Mouse (Mus musculus) fat pad, adult 2 months (tissue): ENCODE measurements at regions not wholly inside any gene's neighbourhood (a gene's known extent, or its start where the extent isn't known, plus 50 kb on each side); places are given as distances from the start of the nearest gene placed in this dataset.
"Not testable (repeated sequence)": the region's sequence is repeated elsewhere in the genome, so short reads cannot be mapped to it uniquely, and the experiment has no call there.

Experiments used
- DNase-seq: peaks from one replicate; pipeline ENCODE4 v3.0.0-alpha.2; 2011; ENCODE audit warnings: low read depth, low spot score; ENCODE audit errors: extremely low read depth

DNA sequence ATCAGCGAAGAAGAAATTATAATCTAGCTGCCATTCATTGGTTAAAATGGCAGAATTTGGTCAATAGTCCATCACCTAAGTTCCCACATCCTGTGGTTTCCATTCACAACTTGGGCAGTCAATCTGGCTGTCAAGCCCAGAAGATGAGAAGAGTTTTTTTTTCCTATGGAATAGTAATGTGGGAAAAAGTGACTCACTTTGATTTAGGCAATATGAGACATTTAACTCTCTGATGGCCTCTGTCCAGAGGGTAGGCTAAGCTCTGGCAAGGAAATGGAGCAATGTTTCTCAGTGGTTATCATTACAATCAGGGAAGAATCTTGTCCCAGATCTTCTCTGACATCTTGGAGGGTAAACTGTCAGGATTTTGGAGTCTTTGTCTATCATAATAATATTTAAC lies 367.9 kb downstream of the Ets1 start:
- DNase-seq: no peak

DNA sequence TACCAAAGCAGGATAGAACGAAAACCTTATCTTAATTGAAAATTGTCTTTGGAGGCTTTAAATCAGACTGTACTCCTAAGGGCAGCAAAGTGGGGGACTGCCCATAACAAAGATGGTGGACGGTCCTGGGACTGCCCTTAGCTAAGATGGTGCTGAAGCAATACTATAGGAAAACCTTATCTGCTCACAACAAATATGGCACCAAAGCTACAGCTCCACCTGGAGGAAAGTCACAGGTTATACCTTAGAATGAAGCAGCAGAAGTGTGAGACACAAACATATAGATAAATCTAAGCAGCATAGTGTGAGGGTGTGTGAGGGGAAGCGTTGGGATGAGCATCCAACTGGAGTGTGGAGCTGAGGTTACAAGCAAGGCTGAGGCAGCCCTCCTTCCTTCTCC lies 368.5 kb downstream of the Ets1 start:
- DNase-seq: no peak

DNA sequence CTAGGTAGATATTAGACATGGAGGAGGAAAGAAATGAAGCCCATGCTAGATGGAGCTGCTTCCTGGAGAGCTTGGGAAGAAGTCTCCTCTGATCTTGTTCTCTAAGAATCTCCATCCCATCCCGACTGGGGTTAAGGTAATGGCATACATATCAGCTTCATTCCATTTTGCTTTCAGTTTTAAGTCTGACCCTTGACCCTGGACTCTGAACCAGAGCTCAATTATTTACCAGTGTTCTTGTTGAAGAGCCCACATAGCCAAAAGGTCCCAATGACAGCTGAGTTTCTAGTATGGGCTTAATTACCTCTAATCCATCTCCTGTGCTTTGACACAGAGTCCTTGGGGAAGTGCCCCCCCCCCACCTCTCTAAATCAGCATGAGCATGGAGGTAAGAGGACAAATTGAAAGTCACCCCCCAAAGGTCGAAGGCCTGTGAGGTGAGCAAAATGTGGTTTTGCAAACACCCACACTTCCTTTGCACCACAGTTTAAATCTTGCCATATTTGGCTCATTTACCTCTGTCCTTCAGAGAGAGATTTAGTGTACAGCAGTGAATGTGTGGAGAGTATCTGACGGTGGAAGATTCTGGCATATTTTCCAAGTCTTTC lies 371.5 kb downstream of the Ets1 start:
- DNase-seq: no peak

DNA sequence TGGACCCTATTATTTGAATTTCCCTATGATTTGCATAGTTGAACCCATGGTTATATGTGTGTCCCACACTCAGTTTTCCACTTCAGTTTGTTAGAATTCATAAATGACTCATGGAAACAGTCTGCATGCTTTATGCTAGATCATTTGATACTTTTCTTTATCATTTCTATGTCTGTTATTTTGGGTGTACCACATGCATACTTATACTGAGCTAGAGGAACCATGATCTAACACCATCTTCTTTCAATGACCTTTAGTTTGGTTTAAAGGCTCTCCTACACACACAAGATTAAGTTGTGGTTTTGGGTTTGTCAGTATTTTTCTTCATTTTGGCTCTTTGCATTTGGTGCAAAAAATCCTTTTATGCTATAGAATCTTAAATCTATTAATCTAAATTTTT lies 375.2 kb downstream of the Ets1 start:
- DNase-seq: no peak

DNA sequence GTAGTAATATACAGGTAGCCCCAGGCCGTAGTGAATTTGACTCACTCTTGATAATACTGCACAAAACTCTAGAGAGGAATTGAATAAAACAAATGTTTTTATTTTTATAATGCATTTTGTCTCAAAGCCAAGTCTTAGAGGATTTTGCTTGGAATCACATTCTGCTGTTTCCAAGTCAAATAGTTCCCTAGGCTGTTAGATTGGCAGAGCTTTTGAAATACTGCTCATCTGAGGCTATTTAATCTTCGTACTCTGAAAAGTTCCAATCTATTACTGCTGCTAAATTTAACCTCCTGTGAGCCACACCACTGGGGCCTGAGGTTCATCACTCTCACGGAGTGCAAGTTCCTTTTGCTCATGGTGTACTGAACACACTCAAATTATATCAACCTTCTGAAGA lies 399.4 kb downstream of the Ets1 start:
- no peak for DNase-seq

DNA sequence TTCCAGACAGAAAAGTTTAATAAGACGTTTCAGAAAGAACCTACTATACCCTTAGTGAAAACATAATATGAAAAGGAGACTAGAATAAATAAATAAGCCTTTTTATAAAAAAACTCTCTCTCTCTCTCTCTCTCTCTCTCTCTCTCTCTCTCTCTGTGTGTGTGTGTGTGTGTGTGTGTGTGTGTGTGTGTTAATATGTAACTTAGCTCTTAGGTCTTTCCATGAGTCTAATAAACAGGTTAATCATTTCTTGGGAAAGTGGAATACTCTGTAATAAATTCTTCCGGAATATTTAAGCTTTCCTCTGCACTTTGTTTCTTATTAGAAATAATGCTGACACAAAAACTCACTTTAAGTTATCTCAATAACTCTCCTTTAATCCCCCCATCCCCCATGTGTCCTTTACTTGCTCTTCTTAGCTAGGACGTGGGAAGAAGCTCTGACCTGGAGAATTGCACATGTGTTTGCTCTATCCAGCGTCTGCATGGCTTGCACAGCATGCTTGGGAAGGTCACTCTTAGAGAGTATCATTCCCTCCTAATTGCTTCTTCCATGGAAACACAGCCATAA lies 403.3 kb downstream of the Ets1 start:
- no peak for DNase-seq

DNA sequence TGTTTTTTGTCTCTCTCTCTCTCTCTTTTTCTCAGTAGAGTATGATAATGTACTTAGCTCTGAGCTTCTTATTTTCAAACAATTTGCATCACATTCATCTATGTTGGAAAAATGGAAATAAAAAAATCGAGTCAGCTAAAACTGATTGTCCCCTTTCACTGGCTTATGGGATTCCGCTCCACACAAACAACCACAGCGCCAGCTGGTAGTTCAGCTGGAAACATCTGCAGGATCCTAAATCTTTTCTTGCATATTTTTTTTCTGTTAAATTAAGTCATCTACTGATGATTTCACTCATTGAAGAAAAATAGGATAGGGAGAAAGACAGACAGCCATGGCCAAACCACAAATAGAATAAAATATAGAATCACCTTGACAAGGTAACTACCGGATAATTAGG lies 414.8 kb downstream of the Ets1 start:
- no peak for DNase-seq

DNA sequence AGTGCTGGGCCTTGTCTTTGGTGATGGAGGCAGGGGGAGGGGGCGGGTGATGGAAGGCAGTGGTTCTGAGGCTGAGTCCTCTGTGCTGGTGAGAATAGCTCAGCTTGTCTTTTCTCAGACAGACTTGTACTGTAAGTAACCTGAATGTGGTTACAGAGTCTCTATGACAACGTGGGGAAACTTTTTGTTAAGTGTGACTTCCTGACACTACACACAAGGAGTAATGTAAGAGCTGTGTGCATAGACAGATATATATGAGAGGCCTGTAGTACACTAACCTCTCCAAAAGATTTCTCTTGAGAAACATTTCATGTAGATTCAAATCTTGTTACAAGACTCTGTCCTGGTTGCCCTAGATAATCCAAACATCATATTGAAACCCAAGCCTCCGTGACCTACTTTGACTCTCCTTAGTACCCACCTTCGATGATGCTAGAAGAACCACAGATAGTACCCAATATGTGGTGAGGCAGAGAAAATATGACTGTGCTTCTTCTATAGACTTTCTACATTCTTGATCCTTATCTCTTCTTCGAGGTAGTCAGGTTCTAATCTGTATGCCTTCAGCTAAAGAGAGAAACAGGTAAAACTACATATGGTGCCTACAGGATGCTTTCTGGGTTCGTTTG lies 424.7 kb downstream of the Ets1 start:
- DNase-seq: no peak

DNA sequence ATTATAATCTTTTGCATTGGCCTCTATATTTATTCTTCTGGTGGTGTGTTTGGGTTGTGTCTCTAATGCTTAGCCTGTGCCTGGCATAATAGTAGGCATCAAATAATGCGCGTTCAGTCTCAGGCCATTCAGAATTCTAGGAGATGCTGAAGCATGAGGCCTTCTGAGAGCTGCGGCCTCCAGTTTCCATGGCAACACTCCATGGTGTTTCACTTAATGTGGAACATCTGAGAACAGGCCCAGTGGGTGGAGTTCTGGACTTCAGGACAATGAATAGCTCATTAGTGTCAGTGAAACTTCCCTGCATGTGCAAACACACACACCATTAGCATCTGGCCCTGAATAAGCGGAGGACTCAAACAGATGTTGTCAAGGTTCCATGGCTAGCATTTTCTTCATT lies 426.5 kb downstream of the Ets1 start:
- no peak for DNase-seq

DNA sequence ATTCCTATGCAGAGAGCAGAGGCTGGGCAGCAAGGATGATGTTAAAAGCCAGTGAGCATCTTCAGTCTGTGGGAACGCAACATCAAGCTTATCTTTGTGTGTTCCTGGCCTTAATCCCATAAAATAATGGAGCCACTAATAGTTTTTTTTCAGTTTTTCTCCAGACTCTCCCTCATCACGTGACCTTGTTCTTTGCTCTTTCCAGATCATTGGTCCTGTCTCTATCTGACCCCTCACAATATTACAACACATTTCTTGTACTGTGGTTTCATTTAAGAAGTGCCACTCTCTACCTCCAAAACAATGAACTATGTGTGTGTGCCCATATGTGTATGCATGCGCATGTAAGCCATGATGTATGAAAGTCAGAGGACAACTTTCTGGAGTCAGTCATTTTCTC lies 429.3 kb downstream of the Ets1 start:
- no peak for DNase-seq

DNA sequence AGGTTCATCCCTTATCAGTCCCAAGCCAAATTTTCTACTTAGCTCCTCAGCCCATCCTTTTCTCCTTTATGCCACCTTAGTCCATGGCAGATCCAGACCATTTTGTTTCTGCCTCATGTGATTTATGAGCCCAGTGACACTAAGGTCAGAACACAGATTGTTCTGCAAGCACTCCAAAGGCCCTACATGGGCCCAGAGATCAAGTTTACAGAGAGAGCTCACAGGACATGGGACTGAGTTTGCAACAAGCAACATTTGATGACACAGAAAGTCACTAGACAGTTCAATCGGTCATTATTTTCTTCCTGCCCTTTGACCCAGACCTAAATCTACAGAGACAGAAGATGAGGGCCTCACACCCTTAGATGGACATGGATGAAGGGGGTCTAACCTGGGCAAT lies 431.5 kb downstream of the Ets1 start:
- DNase-seq: no peak

DNA sequence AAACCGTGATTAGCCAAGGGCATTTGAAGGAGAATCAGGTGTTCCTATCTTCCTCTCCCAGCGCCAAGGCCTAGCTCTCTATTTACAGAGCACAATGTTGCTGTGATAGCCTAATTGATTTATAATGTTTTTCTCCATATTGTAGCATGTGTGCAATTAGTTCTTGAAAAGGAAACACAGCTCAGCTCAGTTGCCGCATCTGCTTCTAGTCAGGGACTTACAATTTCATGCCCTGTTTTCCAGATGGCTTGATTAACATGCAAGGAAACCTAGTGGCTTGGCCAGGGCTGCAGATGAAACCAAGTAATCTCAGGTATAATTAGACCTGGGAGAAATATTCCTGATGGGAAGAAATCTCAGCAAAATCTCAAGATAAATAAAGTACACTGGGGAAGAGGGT lies 434.1 kb downstream of the Ets1 start:
- DNase-seq: no peak

DNA sequence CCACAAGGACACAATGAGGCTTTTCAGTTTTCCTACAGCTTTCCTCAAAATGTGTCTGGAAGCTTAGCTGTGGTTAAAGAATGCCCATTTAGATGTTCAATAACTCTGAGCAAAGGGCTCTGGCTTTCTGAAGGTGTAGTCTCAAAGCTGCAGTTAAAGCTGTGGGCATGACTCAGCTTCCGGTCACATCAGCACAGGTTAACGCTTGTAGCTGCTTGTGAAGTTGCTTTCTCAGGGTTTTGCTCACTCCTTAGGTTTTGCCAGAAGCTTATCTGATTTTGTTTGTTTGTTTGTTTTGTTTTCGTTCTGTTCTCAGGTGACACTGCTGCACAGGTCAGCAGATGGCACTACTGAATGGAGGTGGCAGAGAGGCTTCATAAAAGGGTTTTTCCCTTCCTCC lies 444.2 kb downstream of the Ets1 start:
- no peak for DNase-seq

DNA sequence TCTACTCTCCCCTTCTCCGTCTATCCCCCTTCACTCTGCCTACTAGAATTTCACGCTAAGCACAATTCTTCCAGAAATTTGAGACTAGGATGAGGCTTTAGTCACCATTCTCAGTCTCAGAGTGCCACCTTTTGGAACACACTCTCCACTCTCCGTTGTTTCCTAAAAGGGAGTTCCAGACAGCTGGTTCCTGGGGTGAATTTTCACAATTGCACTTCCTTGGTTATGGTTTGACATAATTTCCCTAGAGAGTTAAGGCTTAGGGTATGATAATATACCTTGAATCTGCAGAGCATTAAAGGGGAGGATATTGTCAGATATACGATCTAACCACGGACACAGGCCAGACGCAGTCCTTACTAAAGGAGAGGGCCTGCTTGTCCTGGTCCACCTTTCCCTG lies 444.8 kb downstream of the Ets1 start:
- DNase-seq: no peak

DNA sequence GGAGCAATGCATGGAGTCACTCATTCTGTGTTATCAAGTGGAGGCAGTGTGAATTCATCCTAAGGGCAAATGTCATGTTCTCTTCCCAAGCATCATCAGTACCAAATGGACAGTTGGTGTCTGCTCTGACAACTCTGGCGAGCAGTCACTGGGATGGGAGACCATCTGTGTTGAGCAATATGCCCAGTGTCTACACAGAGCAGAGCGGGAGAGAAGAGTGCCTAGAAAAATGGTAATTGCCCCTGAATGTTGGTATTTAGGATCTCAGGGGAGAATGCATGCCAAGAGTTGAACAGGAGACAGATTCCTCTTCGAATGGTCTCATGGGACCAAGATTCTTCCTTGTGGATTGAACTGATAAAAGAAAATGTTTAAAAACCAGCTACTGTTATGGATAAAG lies 454.0 kb downstream of the Ets1 start:
- no peak for DNase-seq

DNA sequence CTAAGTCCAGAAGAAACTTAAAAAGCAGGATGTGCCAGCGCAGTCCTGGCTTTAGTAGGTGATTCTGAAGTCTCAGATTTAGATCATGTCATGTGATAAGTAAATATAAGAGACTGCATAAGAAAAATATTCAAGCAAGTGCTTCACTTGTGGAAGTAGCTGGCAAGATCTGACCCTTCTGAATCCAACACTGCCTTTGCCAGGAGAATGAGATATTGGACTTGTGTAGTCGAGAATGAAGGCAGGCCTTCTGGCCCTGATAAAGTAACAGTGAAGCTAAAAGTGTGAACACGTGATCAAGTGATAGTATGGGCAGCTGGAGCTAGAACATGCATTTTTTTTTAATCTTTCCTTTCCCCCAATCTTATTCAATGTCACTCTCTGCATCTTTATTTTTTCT lies 455.6 kb downstream of the Ets1 start:
- DNase-seq: no peak

DNA sequence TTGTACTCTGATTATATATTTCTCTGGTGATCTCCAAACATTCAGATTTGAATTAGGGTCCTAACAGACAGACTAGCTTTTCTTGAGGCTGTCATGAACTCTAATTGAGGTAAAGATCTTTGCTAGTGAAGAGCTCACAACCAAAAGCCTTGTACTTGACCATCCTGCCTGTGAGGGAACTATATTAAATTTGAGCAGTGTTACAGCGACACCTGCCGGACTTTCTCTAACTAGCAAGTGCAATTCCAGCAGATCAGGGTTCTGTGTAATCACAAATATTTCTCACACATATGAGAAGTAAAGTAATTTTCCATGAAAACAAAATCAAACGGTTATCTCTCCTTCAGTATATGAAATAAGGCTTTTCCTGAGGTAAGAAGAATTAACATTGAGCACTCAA lies 459.6 kb downstream of the Ets1 start:
- DNase-seq: no peak

DNA sequence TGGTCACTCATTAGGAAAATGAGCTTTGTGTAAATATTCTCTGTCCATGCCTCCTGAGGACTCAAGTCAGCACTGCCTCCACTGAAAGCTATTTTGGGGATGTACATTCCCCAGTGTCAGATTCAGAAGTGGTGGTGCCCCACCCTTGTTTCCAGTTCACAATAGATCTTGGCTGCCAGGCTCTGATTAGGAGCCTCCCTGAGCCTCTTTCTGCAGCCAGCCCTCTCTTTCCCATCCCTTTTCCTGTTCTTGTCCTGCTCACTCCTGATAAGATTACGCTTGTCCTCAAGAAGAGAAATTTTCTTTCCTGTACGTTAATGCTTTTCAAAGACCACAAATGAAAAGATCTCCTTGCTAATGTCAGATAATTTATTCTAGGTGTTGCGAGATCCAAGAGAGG lies 465.2 kb downstream of the Ets1 start:
- no peak for DNase-seq

DNA sequence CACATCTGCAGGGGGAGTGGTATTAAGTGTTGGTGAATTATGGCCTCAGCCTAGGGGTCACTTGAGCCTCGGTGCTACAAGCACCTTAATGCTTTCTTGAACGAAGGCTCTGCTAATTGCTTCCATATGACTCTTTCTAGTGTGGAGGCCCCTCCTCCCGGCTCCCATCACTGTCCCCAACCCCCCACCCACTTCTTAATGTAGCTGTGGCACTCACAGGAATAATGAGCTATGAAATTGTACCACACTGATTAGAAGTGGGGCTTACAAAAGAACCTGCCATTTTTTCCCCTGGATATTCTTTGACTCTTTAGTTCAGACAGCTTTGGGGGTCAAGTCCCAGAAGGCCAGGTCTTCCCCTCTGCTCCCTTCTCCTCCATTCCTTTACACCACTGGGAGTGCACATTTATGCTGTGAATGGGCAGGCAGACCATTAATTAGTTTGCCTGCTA lies 468.6 kb downstream of the Ets1 start:
- no peak for DNase-seq

DNA sequence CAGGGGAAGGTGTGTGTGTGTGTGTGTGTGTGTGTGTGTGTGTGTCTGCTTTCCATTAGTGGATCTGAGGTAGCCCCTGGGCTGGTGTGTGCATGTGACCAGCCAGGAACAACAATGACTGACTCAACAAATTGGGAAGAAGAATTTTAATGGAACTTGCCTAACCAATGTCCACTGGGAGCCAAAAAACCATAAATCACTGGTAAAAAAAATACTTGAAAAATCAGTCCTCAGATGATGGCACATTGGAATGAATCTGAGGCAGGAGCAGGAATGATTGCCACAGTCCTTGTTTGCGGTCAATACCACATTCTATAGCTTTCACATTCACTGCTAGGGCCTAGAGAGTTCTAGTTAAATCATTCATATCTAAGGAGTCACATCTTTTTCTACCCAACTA lies 487.8 kb downstream of the Ets1 start:
- no peak for DNase-seq

DNA sequence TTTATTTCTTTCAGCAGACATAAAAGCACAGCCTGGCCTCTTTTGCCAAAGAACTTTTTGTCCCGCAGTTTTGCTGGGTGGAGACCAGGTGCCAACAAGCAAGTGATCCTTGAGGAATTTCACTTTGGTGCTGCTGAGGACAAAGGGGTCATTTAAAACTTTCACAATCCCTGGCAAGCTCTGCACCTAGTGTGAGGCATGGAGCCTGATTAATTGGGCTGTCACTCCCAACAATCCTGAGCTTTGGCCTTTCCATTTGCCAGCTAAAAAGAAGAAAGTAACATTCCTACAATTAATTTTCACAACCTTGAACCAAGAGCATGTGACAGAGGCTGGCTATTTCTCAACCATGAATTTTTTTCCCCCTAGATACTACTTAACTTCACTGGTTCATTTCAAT lies 516.2 kb downstream of the Ets1 start:
- peak; percentile 88 for DNase-seq

DNA sequence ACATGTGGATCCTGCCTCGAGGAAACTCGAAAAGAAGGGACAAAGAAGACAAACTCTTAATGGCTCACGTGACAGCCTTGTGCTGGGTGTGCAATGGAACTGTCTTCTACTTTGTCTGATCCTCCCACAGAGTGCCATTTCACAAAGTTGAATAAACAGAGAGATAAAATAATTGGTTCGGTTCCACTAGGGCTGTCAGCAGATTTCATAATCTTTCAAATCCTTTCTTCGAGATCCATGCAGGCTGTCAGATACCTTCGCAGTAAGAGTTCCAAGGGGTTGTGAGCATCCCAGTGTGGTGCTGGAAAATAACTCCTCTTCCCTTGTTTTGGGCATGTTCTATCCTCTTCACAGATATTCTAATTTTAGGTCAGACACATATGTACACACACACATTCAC lies 532.1 kb downstream of the Ets1 start:
- peak; percentile 93 for DNase-seq

DNA sequence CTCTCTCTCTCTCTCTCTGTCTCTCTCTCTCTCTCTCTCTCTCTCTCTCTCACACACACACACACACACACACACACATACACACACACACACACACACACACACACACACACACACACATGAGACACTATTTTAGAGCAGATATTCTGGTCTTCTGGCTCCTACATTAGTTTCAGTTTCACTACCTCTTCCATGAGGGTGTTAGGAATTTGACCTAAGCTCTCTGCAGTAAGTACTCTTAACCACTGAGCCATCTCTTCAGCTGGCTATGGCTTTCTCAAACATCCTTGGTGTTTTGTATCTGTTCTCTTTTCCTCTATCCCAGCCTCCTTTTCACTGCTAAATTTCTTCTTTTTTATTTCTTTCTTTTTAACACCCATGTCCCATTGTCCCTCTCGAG lies 533.1 kb downstream of the Ets1 start:
- not testable (repeated sequence) for DNase-seq
